Comparison of ENCODE assay signal across 8 mouse cellular contexts in genomic region chr7:126702861-126703756, GRCm38 (mm10). TPM values are rescaled to one million over a fixed set of nuclear protein-coding genes. Genes with fewer than 3 reads are reported as not detected.
DNase-seq lines count a peak whose midpoint lies in the region; ATAC-seq and TF ChIP-seq lines count a peak whose summit lies in the region.

No protein-coding gene starts in this region.

- H3K4me2 ChIP-seq in intestine, embryonic 15.5 days (replicated peaks) = no peak overlapping the region
- H3K4me2 ChIP-seq in neural tube, embryonic 15.5 days = peak overlapping the region; percentile 69

- H3K9ac ChIP-seq in liver, adult 2 months (ENCODE audit: low read depth, low read length) = 0 out of 2 replicates have a peak overlapping the region, but pooled peaks have one; percentile 15
- H3K9ac ChIP-seq in intestine, embryonic 15.5 days = no peak overlapping the region
- peak overlapping the region; percentile 94 for H3K9ac ChIP-seq in neural tube, embryonic 15.5 days (replicated peaks)

- 81% methylated on average over 12 of the region's 12 CpGs for WGBS in liver, adult 2 months
- WGBS in intestine, embryonic 15.5 days = 76% methylated on average over 12 of the region's 12 CpGs
- 76% methylated on average over 12 of the region's 12 CpGs for WGBS in neural tube, embryonic 15.5 days

- H3K4me1 ChIP-seq in liver, adult 2 months (ENCODE audit: control insufficient read depth, insufficient read depth, low read length) = no peaks in the 10 kb centered on the region
- H3K4me1 ChIP-seq in intestine, embryonic 15.5 days (replicated peaks) = peaks cover 13% of the 10 kb centered on the region
- H3K4me1 ChIP-seq in neural tube, embryonic 15.5 days = peaks cover 51% of the 10 kb centered on the region

- H3K9me3 ChIP-seq in intestine, embryonic 15.5 days = no peaks in the 10 kb centered on the region
- no peaks in the 10 kb centered on the region for H3K9me3 ChIP-seq in neural tube, embryonic 15.5 days (replicated peaks)

- H3K27ac ChIP-seq in liver, adult 2 months (replicated peaks; ENCODE audit: insufficient read depth, low read depth, low read length) = peak overlapping the region; percentile 26; the same call in 1 of the 2 replicates
- H3K27ac ChIP-seq in intestine, embryonic 15.5 days = peak overlapping the region; percentile 6; the same call in 1 of the 2 replicates
- H3K27ac ChIP-seq in neural tube, embryonic 15.5 days (replicated peaks) = peak overlapping the region; percentile 86

- no peak for TF ChIP-seq CTCF in liver, adult 2 months (IDR thresholded peaks at IDR 0.05; ENCODE audit: low read depth, low read length)

- DNase-seq in liver, adult 2 months (ENCODE audit: extremely low read depth, low read depth, low spot score) = no peak
- no peak for DNase-seq in liver
- DNase-seq in cerebellum, postnatal 36 days = peak; percentile 20 to 41
- DNase-seq in adrenal gland, adult 8-10 months = no peak
- no peak for DNase-seq in right cerebral cortex, adult 2 months (ENCODE audit: low spot score in 2 of 2)

- no peaks in the 10 kb centered on the region for H3K36me3 ChIP-seq in liver, adult 2 months (ENCODE audit: control insufficient read depth, insufficient read depth, low read length)
- no peaks in the 10 kb centered on the region for H3K36me3 ChIP-seq in intestine, embryonic 15.5 days
- peaks cover 25% of the 10 kb centered on the region for H3K36me3 ChIP-seq in neural tube, embryonic 15.5 days

- ATAC-seq in intestine, embryonic 15.5 days = no peak
- ATAC-seq in neural tube, embryonic 15.5 days (ENCODE audit: low FRiP score) = no peak
- no peak for ATAC-seq in erythroblast, adult 5-6 weeks (replicated peaks; ENCODE audit: low FRiP score, poor library complexity, severe bottlenecking)

- H3K27me3 ChIP-seq in liver, adult 2 months (ENCODE audit: control insufficient read depth, insufficient read depth, low read length) = peaks cover 8% of the 10 kb centered on the region; the same call in 1 of the 2 replicates
- peaks cover 22% of the 10 kb centered on the region for H3K27me3 ChIP-seq in intestine, embryonic 15.5 days (replicated peaks)
- no peaks in the 10 kb centered on the region for H3K27me3 ChIP-seq in neural tube, embryonic 15.5 days (replicated peaks)

- TF ChIP-seq POLR2A in liver, adult 2 months (IDR thresholded peaks at IDR 0.05; ENCODE audit: extremely low read depth, insufficient read depth, low read length) = no peak

- no peaks in the 10 kb centered on the region for H3K79me2 ChIP-seq in liver, adult 2 months (ENCODE audit: control insufficient read depth, insufficient read depth, low read length)

- peak overlapping the region; percentile 52 for H3K4me3 ChIP-seq in liver, adult 2 months (ENCODE audit: insufficient read depth, low read depth, low read length)
- H3K4me3 ChIP-seq in intestine, embryonic 15.5 days (replicated peaks) = peak overlapping the region; percentile 39; the same call in 1 of the 2 replicates
- peak overlapping the region; percentile 69 for H3K4me3 ChIP-seq in neural tube, embryonic 15.5 days (replicated peaks)

RNA-seq across cellular contexts. Expression of gene Coro1a, which starts 4.5 kb away (rescaled TPM):
- 7.7 and 9.0 TPM in 2 replicates for total RNA-seq in liver, adult 2 months (2014; rRNA removed)
- polyA plus RNA-seq in liver, adult 2 months (2012; rRNA removed) = 10.6 and 22.7 TPM in 2 replicates
- polyA plus RNA-seq in intestine, embryonic 15.5 days (2015; fragmentation: Nextera tagmentation; extraction: Ambion mirVana) = 36.9 and 39.7 TPM in 2 replicates
- polyA plus RNA-seq in neural tube, embryonic 15.5 days (2015; fragmentation: Nextera tagmentation; extraction: Ambion mirVana) = 120 and 192 TPM in 2 replicates
- total RNA-seq in adrenal gland, adult 8-10 months (2022) = 10 to 100 TPM; 21.0 to 28.2 (median 25.0) TPM
- 127 and 157 TPM in 2 replicates for total RNA-seq in erythroblast, adult 5-6 weeks (2015; ENCODE audit: low replicate concordance)
- total RNA-seq in erythroblast, adult 5-6 weeks (2017; ENCODE audit: low replicate concordance) = 132 and 182 TPM in 2 replicates

RNA-seq across cellular contexts. Expression of gene Slx1b, which starts 7.5 kb away (rescaled TPM):
- total RNA-seq in liver, adult 2 months (2014; rRNA removed) = 4.1 and 4.6 TPM in 2 replicates
- 11.3 and 15.4 TPM in 2 replicates for polyA plus RNA-seq in liver, adult 2 months (2012; rRNA removed)
- 8.1 and 9.1 TPM in 2 replicates for polyA plus RNA-seq in intestine, embryonic 15.5 days (2015; fragmentation: Nextera tagmentation; extraction: Ambion mirVana)
- polyA plus RNA-seq in neural tube, embryonic 15.5 days (2015; fragmentation: Nextera tagmentation; extraction: Ambion mirVana) = 13.9 and 18.2 TPM in 2 replicates
- total RNA-seq in adrenal gland, adult 8-10 months (2022) = 10 to 100 TPM; 14.7 to 21.1 (median 18.2) TPM
- total RNA-seq in erythroblast, adult 5-6 weeks (2015; ENCODE audit: low replicate concordance) = 0.19 and 1.9 TPM in 2 replicates
- total RNA-seq in erythroblast, adult 5-6 weeks (2017; ENCODE audit: low replicate concordance) = 0.42 and 1.4 TPM in 2 replicates

RNA-seq across cellular contexts. Expression of gene Bola2, which starts 7.9 kb away (rescaled TPM):
- total RNA-seq in liver, adult 2 months (2014; rRNA removed) = 15.6 and 20.5 TPM in 2 replicates
- 35.6 and 37.7 TPM in 2 replicates for polyA plus RNA-seq in liver, adult 2 months (2012; rRNA removed)
- polyA plus RNA-seq in intestine, embryonic 15.5 days (2015; fragmentation: Nextera tagmentation; extraction: Ambion mirVana) = 118 and 120 TPM in 2 replicates
- polyA plus RNA-seq in neural tube, embryonic 15.5 days (2015; fragmentation: Nextera tagmentation; extraction: Ambion mirVana) = 131 and 154 TPM in 2 replicates
- 100 to 1,000 TPM in 1 of 4 experiments, 10 to 100 TPM in 3; 78.0 to 116 (median 95.6) TPM for total RNA-seq in adrenal gland, adult 8-10 months (2022)
- 4.8 and 13.4 TPM in 2 replicates for total RNA-seq in erythroblast, adult 5-6 weeks (2015; ENCODE audit: low replicate concordance)
- 11.6 and 27.2 TPM in 2 replicates for total RNA-seq in erythroblast, adult 5-6 weeks (2017; ENCODE audit: low replicate concordance)

RNA-seq across cellular contexts. Expression of gene Sult1a1, which starts 26.9 kb away (rescaled TPM):
- 661 and 727 TPM in 2 replicates for total RNA-seq in liver, adult 2 months (2014; rRNA removed)
- 566 and 586 TPM in 2 replicates for polyA plus RNA-seq in liver, adult 2 months (2012; rRNA removed)
- 5.5 and 6.1 TPM in 2 replicates for polyA plus RNA-seq in intestine, embryonic 15.5 days (2015; fragmentation: Nextera tagmentation; extraction: Ambion mirVana)
- polyA plus RNA-seq in neural tube, embryonic 15.5 days (2015; fragmentation: Nextera tagmentation; extraction: Ambion mirVana) = 3.4 and 5.1 TPM in 2 replicates
- total RNA-seq in adrenal gland, adult 8-10 months (2022) = 10 to 100 TPM; 33.4 to 42.0 (median 40.2) TPM
- total RNA-seq in erythroblast, adult 5-6 weeks (2015; ENCODE audit: low replicate concordance) = not detected in 2 replicates
- 3.6 and 6.0 TPM in 2 replicates for total RNA-seq in erythroblast, adult 5-6 weeks (2017; ENCODE audit: low replicate concordance)

RNA-seq across cellular contexts. Expression of gene Sgf29, which starts 54.0 kb away (rescaled TPM):
- 7.7 and 10.7 TPM in 2 replicates for total RNA-seq in liver, adult 2 months (2014; rRNA removed)
- polyA plus RNA-seq in liver, adult 2 months (2012; rRNA removed) = 34.7 and 54.2 TPM in 2 replicates
- 45.2 and 51.7 TPM in 2 replicates for polyA plus RNA-seq in intestine, embryonic 15.5 days (2015; fragmentation: Nextera tagmentation; extraction: Ambion mirVana)
- polyA plus RNA-seq in neural tube, embryonic 15.5 days (2015; fragmentation: Nextera tagmentation; extraction: Ambion mirVana) = 53.2 and 64.5 TPM in 2 replicates
- 10 to 100 TPM; 30.5 to 44.4 (median 38.2) TPM for total RNA-seq in adrenal gland, adult 8-10 months (2022)
- total RNA-seq in erythroblast, adult 5-6 weeks (2015; ENCODE audit: low replicate concordance) = 33.6 and 37.9 TPM in 2 replicates
- 6.8 and 17.6 TPM in 2 replicates for total RNA-seq in erythroblast, adult 5-6 weeks (2017; ENCODE audit: low replicate concordance)

Comparison
In these comparisons a context has a peak if more than half of its experiments do, and no peak if none do; other contexts are left out.
1. DNase-seq: peak in cerebellum, postnatal 36 days (2 of 2); none in liver, adult 2 months (single experiment), liver (single experiment), adrenal gland, adult 8-10 months (single experiment) and right cerebral cortex, adult 2 months (0 of 2).
2. H3K27ac ChIP-seq: peak in every context shown above with its lines; median percentile 86 in neural tube, embryonic 15.5 days; 26 in liver, adult 2 months; 6 in intestine, embryonic 15.5 days.
3. RNA of gene Coro1a, which starts 4.5 kb away (total RNA-seq): 127 to 182 TPM in erythroblast, adult 5-6 weeks; 21.0 to 28.2 TPM in adrenal gland, adult 8-10 months and 7.7 to 9.0 TPM in liver, adult 2 months; every median in the first group is over 4 times any median in the second.
4. Peak in every context shown above with its lines, with median percentiles within 50 percentile points of each other: H3K4me3 ChIP-seq.